16 mouse cellular contexts compared by ENCODE assay signal in genomic region chr10:111512036-111512568, GRCm38 (mm10). TPM values are rescaled to one million over a fixed set of nuclear protein-coding genes. Genes with fewer than 3 reads are reported as not detected.
DNase-seq lines count a peak whose midpoint lies in the region; ATAC-seq and TF ChIP-seq lines count a peak whose summit lies in the region.
"Had no signal": no experiment of that assay in that cellular context is flagged by ENCODE, and none has a peak within 500 bp of the region (broad histone marks: within the 10 kb centered on the region; RNA-seq: fewer than 3 reads in every experiment).

No protein-coding gene starts in this region.

- H3K4me1 ChIP-seq in lung, embryonic 14.5 days (ENCODE audit: insufficient read depth), result peaks cover 38% of the 10 kb centered on the region
- H3K4me1 ChIP-seq in forebrain, embryonic 14.5 days (ENCODE audit: control insufficient read depth, insufficient read depth, low read length), result 0 out of 2 replicates have a peak, but pooled peaks cover 7% of the 10 kb centered on the region

- no peak for TF ChIP-seq CTCF in lung, embryonic 14.5 days (IDR thresholded peaks at IDR 0.05; ENCODE audit: low read depth)

- peak; percentile 56 for DNase-seq in adrenal gland, postnatal 14 days
- DNase-seq in adrenal gland, postnatal 4 days (ENCODE audit: low spot score in 2 of 2), result no peak
- peak; percentile 31 for DNase-seq in heart, postnatal 4 days
- no peak for DNase-seq in heart, postnatal 25 days (ENCODE audit: low spot score)
- peak; percentile 96 for DNase-seq in lung, embryonic 14.5 days
- DNase-seq in lung, postnatal 25 days (ENCODE audit: low spot score), result no peak
- peak; percentile 70 for DNase-seq in lung, postnatal 14 days
- DNase-seq in forebrain, embryonic 14.5 days (ENCODE audit: low spot score), result no peak
- DNase-seq: cerebellum, adult 11 months; left cerebral cortex, postnatal 4 days; right cerebral cortex, postnatal 14 days; thymus, adult 2 months had no signal

- peak overlapping the region; percentile 63 for H3K27ac ChIP-seq in lung, embryonic 14.5 days (ENCODE audit: low read depth)
- H3K27ac ChIP-seq in forebrain, embryonic 14.5 days (ENCODE audit: low read depth, low read length), result no peak overlapping the region
- H3K27ac ChIP-seq: embryonic facial prominence, embryonic 13.5 days; forebrain, embryonic 10.5 days; liver, embryonic 14.5 days had no signal

- no peaks in the 10 kb centered on the region for H3K9me3 ChIP-seq in lung, embryonic 14.5 days (ENCODE audit: low read depth, low read length)
- H3K9me3 ChIP-seq in forebrain, embryonic 14.5 days (replicated peaks; ENCODE audit: control insufficient read depth, low read length), result no peaks in the 10 kb centered on the region
- H3K9me3 ChIP-seq: embryonic facial prominence, embryonic 13.5 days; forebrain, embryonic 10.5 days had no signal

- H3K9ac ChIP-seq in lung, embryonic 14.5 days, result no peak overlapping the region
- H3K9ac ChIP-seq in forebrain, embryonic 14.5 days (ENCODE audit: low read length), result no peak overlapping the region
- H3K9ac ChIP-seq: embryonic facial prominence, embryonic 13.5 days; liver, embryonic 14.5 days had no signal

- H3K4me3 ChIP-seq in lung, embryonic 14.5 days (ENCODE audit: low read depth, low read length), result no peak overlapping the region
- H3K4me3 ChIP-seq in forebrain, embryonic 14.5 days (ENCODE audit: low read depth, low read length), result no peak overlapping the region
- H3K4me3 ChIP-seq: embryonic facial prominence, embryonic 13.5 days; forebrain, embryonic 10.5 days had no signal

- H3K4me2 ChIP-seq in lung, embryonic 14.5 days, result 0 out of 2 replicates have a peak overlapping the region, but pooled peaks have one; percentile 1
- H3K4me2 ChIP-seq in forebrain, embryonic 14.5 days (ENCODE audit: low read length), result no peak overlapping the region
- H3K4me2 ChIP-seq: embryonic facial prominence, embryonic 13.5 days had no signal

- intact Hi-C loops in heart, postnatal 25 days (cut with DNase I), result no loop called here

- peak; percentile 67 for ATAC-seq in lung, embryonic 14.5 days (ENCODE audit: insufficient read depth)
- no peak for ATAC-seq in forebrain, embryonic 14.5 days
- ATAC-seq: inflammation-experienced regulatory T-cells, adult 6 months had no signal

- H3K36me3 ChIP-seq in lung, embryonic 14.5 days (ENCODE audit: insufficient read depth), result peaks cover 17% of the 10 kb centered on the region; the same call in 1 of the 2 replicates
- H3K36me3 ChIP-seq in forebrain, embryonic 14.5 days (ENCODE audit: control insufficient read depth, insufficient read depth, low read length), result no peaks in the 10 kb centered on the region
- H3K36me3 ChIP-seq: embryonic facial prominence, embryonic 13.5 days; forebrain, embryonic 10.5 days had no signal

- 32% methylated on average over 10 of the region's 10 CpGs for WGBS in lung, embryonic 14.5 days
- 82% methylated on average over 10 of the region's 10 CpGs for WGBS in forebrain, embryonic 14.5 days

- H3K27me3 ChIP-seq in lung, embryonic 14.5 days (ENCODE audit: insufficient read depth, low read length), result no peaks in the 10 kb centered on the region
- H3K27me3 ChIP-seq in forebrain, embryonic 14.5 days (replicated peaks; ENCODE audit: control insufficient read depth, insufficient read depth, low read length), result no peaks in the 10 kb centered on the region
- H3K27me3 ChIP-seq: embryonic facial prominence, embryonic 13.5 days had no signal

RNA-seq across cellular contexts. Expression of gene Phlda1, which starts 6.0 kb away (rescaled TPM):
- total RNA-seq in adrenal gland, postnatal 14 days (2021), result 50.8 and 76.7 TPM in 2 replicates
- total RNA-seq in adrenal gland, postnatal 4 days (2021), result 10 to 100 TPM; 44.5 to 46.8 TPM
- 10 to 100 TPM; 33.7 to 35.1 TPM for total RNA-seq in heart, postnatal 4 days (2021)
- total RNA-seq in heart, postnatal 25 days (2021), result 10 to 100 TPM; 16.9 to 18.8 TPM
- polyA plus RNA-seq in lung, embryonic 14.5 days (2014; fragmentation: Nextera tagmentation; extraction: Ambion mirVana), result 134 and 137 TPM in 2 replicates
- 20.5 and 25.6 TPM in 2 replicates for polyA plus RNA-seq in forebrain, embryonic 14.5 days (2014; fragmentation: Nextera tagmentation; extraction: Ambion mirVana)

RNA-seq across cellular contexts. Expression of gene Nap1l1, which starts 39.1 kb away (rescaled TPM):
- total RNA-seq in adrenal gland, postnatal 14 days (2021), result 153 and 160 TPM in 2 replicates
- total RNA-seq in adrenal gland, postnatal 4 days (2021), result 100 to 1,000 TPM; 213 to 250 TPM
- total RNA-seq in heart, postnatal 4 days (2021), result 100 to 1,000 TPM; 119 to 120 TPM
- 10 to 100 TPM; 55.0 to 60.9 TPM for total RNA-seq in heart, postnatal 25 days (2021)
- 301 and 316 TPM in 2 replicates for polyA plus RNA-seq in lung, embryonic 14.5 days (2014; fragmentation: Nextera tagmentation; extraction: Ambion mirVana)
- 235 and 238 TPM in 2 replicates for polyA plus RNA-seq in forebrain, embryonic 14.5 days (2014; fragmentation: Nextera tagmentation; extraction: Ambion mirVana)

Comparison
In these comparisons a context has a peak if more than half of its experiments do, and no peak if none do; other contexts are left out.
1. DNase-seq: peak in adrenal gland, postnatal 14 days (single experiment), heart, postnatal 4 days (single experiment), lung, embryonic 14.5 days (single experiment) and lung, postnatal 14 days (single experiment); none in adrenal gland, postnatal 4 days (0 of 2), heart, postnatal 25 days (single experiment), lung, postnatal 25 days (single experiment) and forebrain, embryonic 14.5 days (single experiment).